Mouse (Mus musculus): ENCODE measurements around the gene Kif27.

DNA sequence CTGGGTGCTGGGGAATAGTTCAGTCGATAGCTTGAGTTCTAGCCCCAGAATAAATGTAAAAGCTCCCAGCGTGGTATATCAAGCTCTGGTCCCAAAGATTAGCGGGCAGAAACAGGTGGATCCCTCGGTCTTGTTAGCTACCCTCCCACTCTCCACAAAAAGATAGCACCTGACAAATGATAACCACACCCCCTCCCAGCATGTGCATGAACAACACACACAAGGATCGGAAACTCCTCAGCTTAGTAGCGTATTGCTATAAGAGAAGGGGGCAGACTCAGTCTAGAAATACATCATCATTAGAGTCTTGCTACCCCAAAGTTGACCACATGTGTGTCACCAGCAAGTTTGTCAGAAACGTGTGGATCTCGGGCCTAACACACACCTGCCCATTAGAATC, 83.3 kb downstream of the Kif27 start, which contains the start of gene Gkap1:
- TF ChIP-seq EP300 (optimal IDR thresholded peaks at IDR 0.05) (no peak), CTCF (IDR thresholded peaks at IDR 0.05; ENCODE audit: low read depth) (no peak)
